Mouse (Mus musculus) mouse trophoblast stem cell (cell line): ENCODE data around the gene Zfp978.
"Not testable (repeated sequence)": the region's sequence is repeated elsewhere in the genome, so short reads cannot be mapped to it uniquely, and the experiment has no call there.

ENCODE experiments used
- in situ Hi-C, 2 experiments: fragments of 300-500 bp; cut with MseI, MboI; formaldehyde crosslinking; loops; 2 replicates in 1 of 2; 3 replicates in 1 of 2; pipeline ENCODE4 v1.15.1; 2025

Gene Zfp978

GRCm38 (mm10) chr4:147349687-147350415 is 11.3 kb upstream of the Zfp978 start:
- in situ Hi-C loops: loop anchor here (25.0 kb wide), 5 partner anchors 87 to 1913 kb away; no protein-coding TSS in a partner anchor

DNA sequence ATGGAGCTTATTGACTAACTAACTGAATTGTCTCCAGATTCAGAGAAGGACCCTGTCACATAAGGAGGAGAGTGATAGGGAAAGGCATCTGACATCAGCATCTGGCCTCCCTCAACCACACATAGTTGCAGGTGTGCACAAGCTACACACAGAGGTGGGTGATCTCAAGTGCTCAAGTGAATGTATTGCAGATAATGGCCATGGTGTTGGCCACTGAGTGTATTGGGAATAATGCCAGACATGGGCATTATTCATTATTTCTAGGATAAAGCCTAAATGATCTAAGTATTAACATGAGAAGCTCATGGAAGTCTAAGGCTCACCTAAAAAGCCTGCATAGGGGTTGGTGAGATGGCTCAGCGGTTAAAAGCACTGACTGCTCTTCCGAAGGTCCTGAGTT is 10.6 kb upstream of the Zfp978 start:
- in situ Hi-C loops: not testable (repeated sequence)

- in situ Hi-C loops: not testable (repeated sequence)
Observed at GRCm38 (mm10) chr4:147351376-147351980, 9.6 kb upstream of the Zfp978 start.

GRCm38 (mm10) chr4:147353626-147354025 is 7.5 kb upstream of the Zfp978 start:
- in situ Hi-C loops: not testable (repeated sequence)

DNA sequence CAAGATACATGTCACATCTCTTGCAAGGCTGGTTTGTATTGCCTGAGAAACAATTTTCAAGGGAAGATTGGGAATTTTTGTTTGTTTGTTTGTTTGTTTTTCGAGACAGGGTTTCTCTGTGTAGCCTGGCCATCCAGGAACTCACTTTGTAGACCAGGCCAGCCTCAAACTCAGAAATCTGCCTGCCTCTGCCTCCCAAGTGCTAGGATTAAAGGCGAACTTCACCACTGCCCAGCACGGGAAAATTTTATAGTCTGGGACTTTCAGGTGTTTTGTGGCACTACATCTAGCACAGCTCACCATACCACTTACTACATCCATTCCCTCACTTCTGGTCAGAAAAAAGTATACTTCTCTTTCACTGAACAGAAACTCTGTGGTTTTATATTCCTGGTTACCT is 5.1 kb upstream of the Zfp978 start:
- in situ Hi-C loops: not testable (repeated sequence)

GRCm38 (mm10) chr4:147357195-147357594 is 3.9 kb upstream of the Zfp978 start:
- in situ Hi-C loops: not testable (repeated sequence)

- in situ Hi-C loops: not testable (repeated sequence)
Observed at GRCm38 (mm10) chr4:147361872-147362271, 769 bp downstream of the Zfp978 start.

GRCm38 (mm10) chr4:147369564-147369963 is 8.5 kb downstream of the Zfp978 start:
- in situ Hi-C loops: not testable (repeated sequence)

DNA sequence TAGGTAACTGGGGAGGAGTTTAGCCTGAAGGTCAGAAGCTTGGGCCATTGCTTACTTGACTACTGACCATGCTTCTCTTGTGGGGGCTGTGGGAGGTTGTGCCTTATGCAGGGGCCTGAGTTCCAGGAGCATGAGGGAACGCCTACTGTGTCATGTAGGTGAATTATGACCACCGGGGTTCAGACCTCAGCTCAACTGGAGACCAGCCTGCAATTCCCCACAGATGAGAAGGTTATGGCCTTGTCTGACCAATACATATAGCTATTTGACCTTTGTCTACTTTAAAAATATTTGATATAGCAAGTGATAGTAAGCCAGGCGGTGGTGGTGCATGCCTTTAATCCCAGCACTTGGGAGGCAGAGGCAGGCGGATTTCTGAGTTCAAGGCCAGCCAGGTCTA is 22.1 kb downstream of the Zfp978 start:
- in situ Hi-C loops: not testable (repeated sequence)

- in situ Hi-C loops: not testable (repeated sequence)
Observed at GRCm38 (mm10) chr4:147397201-147397600, 36.1 kb downstream of the Zfp978 start.

- in situ Hi-C loops: not testable (repeated sequence)
Observed at GRCm38 (mm10) chr4:147397934-147398682, 37.0 kb downstream of the Zfp978 start.

DNA sequence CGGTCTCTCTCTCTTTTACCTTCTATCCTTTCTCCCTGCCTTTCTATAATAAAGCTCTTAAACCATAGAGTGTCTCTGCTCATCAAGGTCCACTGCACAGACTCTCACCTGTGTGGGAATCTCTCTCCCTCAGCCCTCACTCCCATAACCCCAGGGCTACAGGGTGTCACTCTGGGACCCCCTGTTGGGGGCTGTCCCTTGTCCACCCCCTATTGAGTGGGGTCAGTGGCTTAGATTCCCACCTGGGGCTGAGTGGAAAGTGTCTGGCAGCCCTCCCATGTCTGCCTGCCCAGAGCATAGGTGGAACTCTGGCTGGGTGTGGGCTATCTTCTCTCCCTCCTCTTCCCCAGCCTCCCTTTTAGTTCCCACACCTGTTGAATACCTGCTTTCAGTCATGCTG is 37.6 kb downstream of the Zfp978 start:
- in situ Hi-C loops: not testable (repeated sequence)

GRCm38 (mm10) chr4:147399505-147399904 is 38.4 kb downstream of the Zfp978 start:
- in situ Hi-C loops: not testable (repeated sequence)

- in situ Hi-C loops: not testable (repeated sequence)
Observed at GRCm38 (mm10) chr4:147400031-147400847, 39.1 kb downstream of the Zfp978 start.

GRCm38 (mm10) chr4:147400848-147401715 is 40.0 kb downstream of the Zfp978 start:
- in situ Hi-C loops: not testable (repeated sequence)

DNA sequence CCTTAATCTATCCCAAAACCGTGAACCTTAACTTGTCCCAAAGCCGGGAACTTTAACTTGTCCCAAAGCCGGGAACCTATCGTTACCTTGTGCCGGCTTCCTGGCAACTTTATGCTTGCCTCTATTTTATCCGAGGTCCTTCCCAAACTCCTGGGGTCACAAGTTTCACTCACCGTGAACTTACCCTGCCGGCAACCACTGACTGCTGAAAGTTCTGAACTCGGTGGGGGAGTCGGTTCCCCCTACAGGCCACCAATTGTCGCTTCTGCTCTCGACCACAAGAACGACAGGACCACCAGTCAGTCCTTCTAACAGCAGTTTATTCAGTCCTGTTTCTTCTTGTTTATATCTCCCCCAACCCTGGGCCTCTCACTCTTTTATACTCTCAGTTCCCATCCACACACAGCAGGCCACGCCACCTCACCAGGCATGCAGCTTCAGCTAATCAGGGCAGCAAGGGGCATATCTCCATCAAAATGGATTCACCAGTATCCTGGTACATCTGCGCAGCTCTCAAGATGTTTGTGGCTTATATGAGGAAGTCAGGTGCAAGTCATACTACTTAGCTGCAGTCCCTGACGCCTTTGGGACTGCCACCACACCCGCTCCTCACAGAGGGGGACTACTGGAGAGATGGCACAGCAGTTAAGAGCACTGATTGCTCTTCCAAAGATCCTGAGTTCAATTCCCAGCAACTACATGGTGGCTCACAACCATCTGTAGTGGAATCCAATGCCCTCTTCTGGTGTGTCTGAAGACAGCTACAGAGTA is 40.8 kb downstream of the Zfp978 start:
- in situ Hi-C loops: not testable (repeated sequence)

GRCm38 (mm10) chr4:147402507-147402890 is 41.4 kb downstream of the Zfp978 start:
- in situ Hi-C loops: not testable (repeated sequence)

GRCm38 (mm10) chr4:147403509-147403908 is 42.4 kb downstream of the Zfp978 start:
- in situ Hi-C loops: not testable (repeated sequence)

DNA sequence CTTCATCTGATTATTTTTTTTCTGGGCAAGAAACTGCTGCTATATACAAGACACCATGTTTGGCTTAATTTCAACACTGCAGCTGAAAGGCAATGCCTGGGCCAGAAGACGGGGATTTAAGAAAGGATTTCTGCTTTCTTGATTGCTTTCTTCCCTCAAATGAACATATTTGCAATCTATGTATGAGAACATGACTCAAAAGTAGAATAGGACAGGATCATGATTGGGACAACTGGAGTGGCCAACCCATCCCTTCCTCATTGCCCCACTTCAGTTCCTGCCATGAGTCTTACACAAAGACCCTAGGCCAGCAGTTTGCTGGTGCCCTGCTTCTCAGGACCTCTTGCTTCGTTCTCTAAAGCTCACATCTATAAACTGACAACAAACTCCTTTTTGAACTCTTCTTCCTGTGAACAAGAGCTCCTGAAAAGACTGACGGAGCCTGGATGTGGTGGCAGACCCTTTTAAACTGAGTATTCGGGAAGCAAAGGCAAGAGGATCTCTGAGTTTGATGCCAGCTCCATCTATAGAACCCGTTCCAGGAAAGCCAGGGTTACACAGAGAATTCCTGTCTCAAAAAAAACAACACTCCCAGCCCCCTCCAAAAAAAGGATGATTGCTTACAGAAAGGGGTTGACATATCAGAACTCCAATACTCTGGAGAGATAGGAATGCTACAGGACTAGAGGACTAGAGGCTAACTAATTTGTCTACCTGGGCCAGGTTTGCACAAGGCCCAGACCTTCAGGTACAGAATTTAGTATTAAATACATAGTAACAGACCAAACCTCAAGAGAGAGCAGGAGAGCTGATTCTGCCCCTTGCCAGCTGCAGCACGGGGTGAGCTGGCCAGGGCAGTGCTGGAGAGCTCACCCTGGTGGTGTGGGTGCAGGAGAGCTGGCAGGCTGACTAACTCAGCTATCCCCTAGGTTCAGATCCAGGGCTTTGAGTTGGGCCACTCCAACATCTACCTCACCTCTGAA is 43.1 kb downstream of the Zfp978 start:
- in situ Hi-C loops: not testable (repeated sequence)
